Mouse (Mus musculus): ENCODE measurements around the gene Ccdc73.
"Not testable (repeated sequence)": the region's sequence is repeated elsewhere in the genome, so short reads cannot be mapped to it uniquely, and the experiment has no call there.

Ccdc73 gene

GRCm38 (mm10) chr2:104886109-104886508, 18.5 kb downstream of the Ccdc73 start:
- DNase-seq, result no peak

GRCm38 (mm10) chr2:104887331-104887730, 19.7 kb downstream of the Ccdc73 start:
- DNase-seq, result not testable (repeated sequence)

- peak; percentile 50 for DNase-seq
Observed at GRCm38 (mm10) chr2:104887882-104888566, 20.4 kb downstream of the Ccdc73 start.

- DNase-seq, result no peak
Observed at GRCm38 (mm10) chr2:104899975-104900374, 32.4 kb downstream of the Ccdc73 start.

GRCm38 (mm10) chr2:104915709-104916108, 48.1 kb downstream of the Ccdc73 start:
- DNase-seq, result no peak

DNA sequence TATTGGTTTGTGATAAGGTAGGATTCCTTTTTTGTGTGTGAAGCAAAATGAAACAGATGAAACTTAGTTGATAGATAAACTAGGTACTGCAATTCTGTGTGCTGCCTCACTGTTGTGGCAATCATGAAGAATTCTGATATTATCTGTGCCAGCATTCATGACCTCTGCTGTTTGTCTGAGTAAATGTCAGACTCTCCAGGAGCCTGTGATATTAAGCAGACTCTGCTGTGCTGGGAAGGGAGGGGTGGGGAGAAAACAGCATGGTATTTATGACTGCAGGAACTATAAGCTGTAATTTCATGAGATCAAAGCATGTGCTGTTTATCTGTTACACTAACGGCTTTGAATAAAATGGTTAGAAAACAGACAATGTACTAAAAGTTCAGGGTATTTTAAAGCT, 96.9 kb downstream of the Ccdc73 start:
- no peak for DNase-seq

DNA sequence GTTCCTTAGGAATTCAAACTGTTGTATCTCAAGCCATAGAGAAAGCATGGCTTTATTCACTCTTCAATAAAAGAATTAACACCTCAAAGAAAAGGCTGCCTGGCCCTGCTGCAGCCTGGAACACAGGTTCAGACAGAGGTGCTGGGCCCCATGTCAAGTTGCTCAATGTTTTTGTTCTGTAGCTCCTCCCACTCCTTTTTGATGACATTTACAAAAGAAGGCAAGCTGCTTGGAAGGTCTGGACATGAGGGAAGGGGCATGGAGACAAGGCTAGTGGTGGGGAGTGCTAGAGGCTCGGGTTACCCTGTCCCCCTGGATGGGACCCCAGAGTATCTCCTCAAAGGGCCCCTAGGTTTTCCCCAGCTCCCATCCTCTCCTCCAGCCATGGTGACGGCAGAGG, 114.1 kb downstream of the Ccdc73 start:
- DNase-seq, result no peak

DNA sequence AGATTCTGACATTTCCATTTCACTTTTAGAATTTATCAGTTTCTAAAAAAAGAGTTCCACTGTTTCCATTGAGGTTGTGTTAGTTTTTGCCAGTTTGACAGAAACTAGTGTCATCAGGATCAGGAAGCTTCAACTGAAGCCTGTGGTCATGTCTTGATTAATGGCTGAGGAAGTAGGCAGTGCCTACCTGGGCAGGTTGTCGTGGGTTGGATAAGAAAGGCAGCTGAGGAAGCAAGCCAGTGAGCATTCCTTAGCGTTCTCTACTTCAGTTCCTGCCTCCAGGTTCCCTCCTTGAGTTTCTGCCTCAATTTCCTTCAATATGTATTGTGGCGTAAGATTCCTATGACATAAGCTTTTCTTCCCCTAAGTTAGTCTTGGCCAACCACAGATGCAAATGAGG, 118.2 kb downstream of the Ccdc73 start:
- DNase-seq, result no peak

GRCm38 (mm10) chr2:104988974-104989373, 121.4 kb downstream of the Ccdc73 start:
- no peak for DNase-seq

GRCm38 (mm10) chr2:104994436-104994835, 126.8 kb downstream of the Ccdc73 start:
- no peak for DNase-seq

DNA sequence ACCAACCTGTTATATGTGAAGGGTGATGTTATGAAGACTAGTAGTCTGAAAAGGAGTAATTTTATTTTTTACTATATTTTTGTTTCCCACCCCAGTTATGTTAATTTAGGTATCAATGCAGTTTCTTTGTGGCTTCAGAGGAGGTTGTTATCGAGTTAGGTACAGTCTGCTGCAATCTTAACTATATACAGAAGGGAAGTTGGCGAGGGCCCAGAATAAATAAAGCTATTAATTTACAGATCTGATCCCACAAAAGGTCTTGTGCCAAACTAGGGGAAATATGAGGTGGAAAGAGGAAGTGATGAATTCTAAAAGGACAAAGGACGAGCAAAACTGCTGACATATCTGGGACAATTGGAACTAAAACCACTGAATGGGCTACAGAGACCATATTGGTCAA, 128.6 kb downstream of the Ccdc73 start:
- DNase-seq, result no peak

DNA sequence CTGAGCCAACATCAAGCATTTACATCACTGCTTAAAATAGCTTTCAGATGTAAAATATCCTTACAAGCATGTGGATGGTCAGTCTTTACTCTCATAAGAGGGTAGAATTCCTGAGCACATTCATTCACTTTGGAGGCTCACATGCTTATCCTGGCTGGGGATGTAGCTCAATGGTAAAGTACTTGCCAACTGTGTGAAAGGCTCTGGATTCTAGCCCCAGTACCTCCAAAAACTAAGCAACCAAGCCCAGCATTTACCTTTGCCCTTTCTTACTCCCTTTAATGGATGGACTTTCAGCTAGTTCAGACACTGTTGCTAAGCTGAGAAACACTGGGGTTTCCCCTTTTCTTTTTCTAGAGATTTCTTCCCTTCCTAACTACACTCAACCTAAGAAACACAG, 139.6 kb downstream of the Ccdc73 start:
- DNase-seq, result no peak

DNA sequence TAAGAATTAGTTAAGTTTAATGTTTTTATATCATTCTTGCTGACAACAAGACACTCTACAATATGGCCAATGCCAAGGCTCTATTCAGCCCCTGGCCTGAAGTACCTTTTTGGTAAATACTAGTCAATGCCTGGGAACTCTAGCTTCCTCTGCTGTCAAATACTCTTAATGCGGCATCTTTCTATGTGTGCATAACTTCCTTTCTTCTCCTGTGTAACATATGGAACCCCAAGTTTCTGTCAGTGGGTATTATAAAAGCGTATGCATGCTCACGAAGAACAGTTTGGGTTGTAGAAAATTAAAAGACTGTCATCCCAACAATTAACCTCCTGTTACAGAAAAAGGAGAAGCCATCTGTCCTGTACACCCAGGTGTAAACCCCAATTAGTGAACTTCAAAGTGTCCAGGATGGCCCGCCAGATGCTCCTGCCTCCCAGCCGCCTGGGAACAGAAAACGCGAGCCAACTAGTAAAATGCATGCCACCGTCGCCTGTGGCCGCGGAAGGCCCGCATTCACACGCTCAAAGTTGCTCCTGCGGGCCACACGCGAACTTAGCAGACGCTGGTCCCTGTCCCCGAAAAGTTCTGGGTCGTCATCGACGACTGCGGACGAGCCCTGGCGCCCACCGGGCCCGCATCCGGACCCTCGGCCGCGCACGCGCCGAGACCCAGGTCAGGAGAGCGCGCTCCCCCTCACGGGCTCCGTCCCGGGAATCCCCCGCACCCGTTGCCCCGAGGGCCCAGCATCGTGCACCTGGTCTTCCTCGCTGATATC, 148.8 kb downstream of the Ccdc73 start:
- DNase-seq, result no peak

GRCm38 (mm10) chr2:105016967-105017287, 149.3 kb downstream of the Ccdc73 start, which contains the start of gene Eif3m:
TSS of gene Eif3m (minus strand) at chr2:105017080.
- DNase-seq, result peak; percentile 93

DNA sequence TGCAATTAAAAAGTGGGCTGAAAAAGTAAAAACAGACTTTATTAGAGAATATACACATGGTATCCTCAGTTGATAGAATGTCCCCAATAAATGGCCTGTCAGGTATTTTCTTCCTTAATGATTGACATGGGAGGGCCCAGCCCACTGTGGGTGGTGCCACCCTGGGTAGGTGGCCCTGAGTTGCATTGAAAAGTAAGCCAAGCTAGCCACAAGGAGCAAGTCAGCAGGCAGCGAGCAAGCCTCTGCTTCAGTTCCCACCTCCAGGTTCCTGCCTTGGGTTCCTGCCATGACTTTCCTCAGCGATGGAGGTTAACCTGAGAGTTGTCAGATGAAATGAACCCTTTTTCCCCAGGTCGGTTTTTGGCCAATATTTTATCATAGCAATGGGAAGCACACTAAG, 150.2 kb downstream of the Ccdc73 start:
- DNase-seq, result peak; percentile 15

DNA sequence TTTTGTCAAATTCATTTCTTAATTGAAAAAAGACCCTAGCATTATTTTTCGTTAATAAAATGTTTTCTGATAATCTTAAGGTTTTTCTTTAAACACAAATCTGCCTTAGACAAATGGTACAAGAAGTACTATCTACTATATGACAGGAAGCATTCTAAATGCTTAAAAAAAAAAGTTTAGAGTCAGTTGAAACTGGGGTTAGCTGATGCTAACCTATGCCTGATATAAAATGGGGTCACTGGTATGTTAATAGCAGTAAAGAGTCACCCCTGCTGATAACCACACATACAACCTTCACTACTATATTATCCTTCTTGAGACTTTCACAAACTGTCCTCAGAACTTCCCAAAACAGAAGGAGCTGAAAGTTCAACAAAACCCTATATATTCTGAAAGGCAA, 151.9 kb downstream of the Ccdc73 start:
- no peak for DNase-seq

DNA sequence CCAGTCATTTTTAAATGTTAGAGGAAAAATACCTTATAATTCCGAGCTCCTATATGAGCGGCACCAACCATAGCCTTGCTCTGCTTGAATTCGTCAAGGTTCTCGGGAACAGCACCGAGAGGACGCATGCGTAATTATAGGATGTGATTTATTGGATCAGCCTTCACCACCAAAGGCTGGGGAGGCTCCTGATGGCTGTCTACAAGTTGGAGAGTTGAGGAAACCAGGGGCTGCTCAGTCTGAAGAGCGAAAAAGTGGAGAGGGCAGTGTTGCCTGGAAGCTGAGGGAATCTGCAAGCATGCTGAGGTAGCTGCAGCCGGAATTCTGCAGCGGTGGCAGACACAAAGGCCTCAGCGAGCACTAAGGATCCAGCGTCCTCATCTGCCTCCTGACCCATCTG, 153.7 kb downstream of the Ccdc73 start:
- no peak for DNase-seq

GRCm38 (mm10) chr2:105021836-105022235, 154.2 kb downstream of the Ccdc73 start:
- DNase-seq, result no peak

GRCm38 (mm10) chr2:105023031-105023615, 155.5 kb downstream of the Ccdc73 start:
- no peak for DNase-seq

GRCm38 (mm10) chr2:105023815-105024214, 156.2 kb downstream of the Ccdc73 start:
- DNase-seq, result no peak

GRCm38 (mm10) chr2:105025610-105026009, 158.0 kb downstream of the Ccdc73 start:
- not testable (repeated sequence) for DNase-seq

GRCm38 (mm10) chr2:105026950-105027695, 159.5 kb downstream of the Ccdc73 start:
- DNase-seq, result no peak

DNA sequence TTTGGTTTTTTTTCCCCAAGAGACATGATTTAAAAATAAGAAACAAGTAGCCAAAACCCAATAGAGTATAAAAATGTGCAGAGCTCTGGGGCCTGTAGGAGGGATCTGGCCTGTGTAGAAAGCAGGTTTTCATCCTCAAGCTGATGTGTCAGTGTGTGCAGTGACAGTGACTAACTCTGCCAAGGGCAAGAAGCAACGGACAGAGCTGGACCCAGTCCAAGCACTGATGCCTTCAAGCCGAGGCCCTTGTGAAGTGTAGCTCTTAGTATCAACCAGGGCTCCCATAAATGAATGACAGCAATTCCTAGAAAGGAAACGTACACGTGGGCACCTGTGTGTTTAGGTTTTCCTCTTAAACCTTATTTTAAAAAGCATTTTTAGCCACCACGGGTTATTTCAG, 161.2 kb downstream of the Ccdc73 start:
- no peak for DNase-seq

Data from cerebellum, adult 11-12 months (tissue).